Mouse (Mus musculus): ENCODE data around the gene Gm17124. TPM values are rescaled to one million over a fixed set of nuclear protein-coding genes. Genes with fewer than 3 reads are reported as not detected.
"Not testable (repeated sequence)": the region's sequence is repeated elsewhere in the genome, so short reads cannot be mapped to it uniquely, and the experiment has no call there.

Gm17124 gene
- total RNA-seq (2021) = not detected in 2 replicates
- long read RNA-seq = 0 reads

- not testable (repeated sequence) for DNase-seq
These were observed at the start of gene Gm17124 for GRCm38 (mm10) chr14:42599782-42600181. Gene Gm17124, minus strand, starts transcription at chr14:42599882.

GRCm38 (mm10) chr14:42641817-42642216 lies 42.1 kb upstream of the Gm17124 start, which contains the start of gene Gm3633:
Gene Gm3633, minus strand, starts transcription at chr14:42641917.
- DNase-seq = not testable (repeated sequence)

Small RNA genes lying within 50 kb of the gene (microRNA-seq; reads per million reads assigned to microRNA genes)
- 0 reads per million in 2 experiments for gene Gm23620
- 0 reads per million in 2 experiments for gene Gm25228

Other genes with a start within 250 kb of the Gm17124 start
- gene Gm8005, start 160.2 kb downstream of the Gm17124 start, total RNA-seq (2021) = not detected in 2 replicates
- not detected in 2 replicates for gene Gm8011, start 136.0 kb downstream of the Gm17124 start, total RNA-seq (2021)
- gene Gm8020, start 97.5 kb downstream of the Gm17124 start, total RNA-seq (2021) = not detected in 2 replicates
- not detected in 2 replicates for gene Gm8024, start 75.6 kb downstream of the Gm17124 start, total RNA-seq (2021)
- not detected in 2 replicates for gene Gm3633, start 42.0 kb upstream of the Gm17124 start, total RNA-seq (2021)
- gene Gm10378, start 56.1 kb upstream of the Gm17124 start, total RNA-seq (2021) = not detected in 2 replicates
- not detected in 2 replicates for gene Gm3015, start 168.9 kb upstream of the Gm17124 start, total RNA-seq (2021)
- not detected in 2 replicates for gene Gm10377, start 198.1 kb upstream of the Gm17124 start, total RNA-seq (2021)